Mouse (Mus musculus): Measurements from ENCODE around the gene Tfam.

Gene Tfam

DNA sequence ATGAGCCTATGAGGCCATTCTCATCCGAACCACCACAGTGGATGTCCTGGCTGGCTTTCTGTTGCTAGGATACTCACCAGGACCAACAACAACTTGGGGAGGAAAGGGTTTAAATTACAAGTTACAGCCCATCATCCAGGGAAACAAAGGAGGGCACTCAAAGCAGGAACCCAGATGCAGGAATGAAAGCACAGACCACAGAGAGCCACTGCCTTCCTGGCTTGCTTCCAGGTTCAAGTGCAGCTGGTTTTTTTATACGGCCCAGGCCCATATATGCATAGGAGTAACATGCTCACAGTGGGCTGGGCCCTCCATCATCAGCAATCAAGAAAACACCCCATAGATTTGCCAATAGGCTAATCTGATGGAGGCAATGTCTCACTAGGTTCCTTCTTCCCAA, 15.4 kb downstream of the Tfam start:
- DNase-seq, result no peak

DNA sequence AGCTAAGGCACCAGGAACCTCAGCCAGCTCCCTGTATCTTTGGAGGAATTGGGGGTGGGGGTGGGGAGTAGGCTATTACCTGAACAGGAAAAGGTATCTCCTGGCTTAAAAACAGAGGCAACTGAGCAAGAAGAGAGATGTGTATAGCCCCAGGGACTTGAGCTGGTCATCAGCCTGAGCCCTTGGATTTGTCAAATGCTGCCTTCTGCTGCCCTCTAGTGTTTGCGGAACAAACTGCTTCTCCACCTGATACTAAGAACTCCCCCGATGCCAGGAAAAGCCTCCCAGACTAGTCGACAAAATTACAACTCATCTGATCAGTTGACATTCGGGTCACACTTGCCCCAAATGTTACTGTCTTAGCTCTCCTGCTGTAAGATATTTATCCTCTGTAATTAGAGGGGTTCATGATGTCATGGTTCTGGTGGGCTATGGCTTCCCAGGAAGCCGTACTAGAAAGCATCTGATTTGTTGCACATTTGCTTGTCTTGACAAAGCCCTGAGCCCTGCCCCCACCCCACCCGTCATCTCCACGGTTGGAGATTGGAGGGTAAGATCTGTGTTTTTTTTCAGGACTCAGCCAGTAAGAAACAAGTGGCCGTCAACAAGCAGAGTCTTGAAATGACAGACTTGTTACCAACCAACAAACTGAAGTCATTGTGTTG, 19.7 kb downstream of the Tfam start:
- peak; percentile 80 to 83 for DNase-seq

DNA sequence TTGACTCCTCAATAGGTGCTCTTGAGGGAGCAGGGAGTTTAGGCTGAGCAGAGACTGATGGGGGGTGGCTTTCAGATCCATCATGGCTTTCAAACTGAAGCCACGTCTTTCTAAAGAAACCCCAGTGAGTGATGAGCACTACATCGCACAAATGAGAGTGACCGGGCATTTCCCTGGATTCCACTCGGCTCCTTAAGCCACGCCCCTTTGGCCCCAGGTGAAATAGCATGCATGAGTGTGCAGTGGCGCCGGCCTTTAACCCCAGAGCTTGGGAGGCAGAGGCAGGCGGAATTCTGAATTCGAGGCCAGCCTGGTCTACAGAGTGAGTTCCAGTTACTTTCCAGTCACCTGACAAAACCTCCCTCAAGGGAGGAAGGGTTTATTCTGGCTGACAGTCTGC, 22.1 kb downstream of the Tfam start:
- no peak for DNase-seq

DNA sequence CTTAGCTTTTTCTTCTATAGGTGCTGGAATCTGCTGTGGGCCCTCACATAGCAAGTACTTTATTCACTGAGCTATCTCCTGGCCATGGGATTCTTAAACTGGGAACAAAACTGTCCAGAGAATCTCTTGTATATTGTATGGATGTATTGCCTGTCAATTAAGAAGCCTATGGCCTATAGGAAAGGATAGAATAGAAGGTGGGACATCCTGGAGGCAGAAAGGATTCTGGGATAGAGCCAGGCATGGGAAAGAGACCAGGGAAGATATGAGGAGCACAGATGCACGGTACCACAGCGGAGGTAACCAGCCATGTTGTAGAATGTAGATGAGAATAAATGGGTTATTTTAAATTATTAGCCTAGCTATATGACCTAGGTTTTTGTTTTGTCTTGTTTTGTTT, 36.6 kb downstream of the Tfam start:
- no peak for DNase-seq

DNA sequence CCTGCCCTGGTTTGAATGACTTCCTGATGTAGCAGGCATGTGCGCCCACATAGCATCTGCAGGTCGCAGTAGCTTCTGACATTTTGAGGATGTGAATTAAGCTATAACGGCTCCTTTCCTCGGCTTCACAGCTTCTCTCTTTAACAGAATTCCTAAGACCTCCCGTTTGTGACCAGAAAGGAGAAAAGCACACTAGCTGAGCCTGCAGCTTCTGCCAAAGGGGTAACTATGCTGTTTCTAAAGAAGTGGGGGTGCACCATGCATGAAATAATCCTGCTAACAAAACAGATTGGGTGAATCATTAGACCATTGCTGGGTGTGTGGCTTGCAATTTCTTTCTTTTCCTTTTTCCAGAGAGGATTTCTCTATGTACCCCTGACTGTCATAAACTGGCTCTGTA, 37.1 kb downstream of the Tfam start:
- no peak for DNase-seq

DNA sequence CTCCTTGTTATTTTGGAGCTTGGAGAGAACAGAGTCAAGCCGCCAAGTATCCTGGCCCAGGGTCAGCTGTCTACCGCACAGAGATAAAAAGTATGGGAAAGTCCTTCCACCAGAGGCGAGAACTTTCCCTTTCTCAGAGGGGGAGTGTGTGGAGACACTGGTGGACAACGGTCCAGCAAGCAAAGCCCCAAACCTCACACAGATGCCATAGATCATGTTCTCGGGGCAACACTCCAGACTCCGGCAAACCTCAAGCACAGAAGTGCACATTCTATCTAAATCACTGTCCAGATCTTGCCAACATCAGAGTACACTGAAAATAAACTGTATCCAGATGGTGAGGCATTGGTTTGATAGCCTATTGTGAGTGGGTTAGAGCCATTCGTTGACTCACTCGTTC, 39.4 kb downstream of the Tfam start:
- DNase-seq, result no peak

DNA sequence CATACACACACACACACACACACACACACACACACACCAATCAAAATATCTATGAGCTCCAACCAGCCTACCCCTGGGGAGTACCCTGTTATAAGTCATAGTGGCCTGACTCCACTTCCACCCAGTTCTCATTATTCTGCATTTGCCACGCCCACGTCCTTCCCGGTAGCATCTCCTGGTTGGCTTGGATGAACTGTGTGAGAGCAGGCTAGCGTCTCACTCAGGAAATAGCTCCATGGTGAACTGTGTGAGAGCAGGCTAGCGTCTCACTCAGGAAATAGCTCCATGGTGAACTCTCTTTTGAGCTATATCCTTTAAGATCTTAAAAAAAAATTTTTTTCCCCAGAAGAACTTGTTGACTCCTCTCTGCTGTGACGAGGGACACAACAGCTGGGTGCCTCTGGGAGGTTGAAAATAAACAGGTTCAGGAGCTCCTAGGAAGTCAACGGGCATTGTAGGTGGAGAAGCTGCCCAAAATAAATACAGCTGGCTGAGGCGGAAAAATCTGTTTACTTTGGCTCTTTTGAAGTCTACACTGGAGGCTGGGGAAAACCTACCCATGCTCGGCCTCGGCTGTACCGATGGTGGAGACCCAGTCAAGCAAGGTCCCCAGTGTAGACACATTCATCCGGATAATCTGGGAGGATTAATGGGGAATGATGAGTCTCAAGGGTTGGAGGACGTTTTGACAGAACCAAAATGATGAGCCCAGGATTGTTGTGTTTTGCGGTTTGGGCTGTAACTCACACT, 40.9 kb downstream of the Tfam start:
- DNase-seq, result no peak

DNA sequence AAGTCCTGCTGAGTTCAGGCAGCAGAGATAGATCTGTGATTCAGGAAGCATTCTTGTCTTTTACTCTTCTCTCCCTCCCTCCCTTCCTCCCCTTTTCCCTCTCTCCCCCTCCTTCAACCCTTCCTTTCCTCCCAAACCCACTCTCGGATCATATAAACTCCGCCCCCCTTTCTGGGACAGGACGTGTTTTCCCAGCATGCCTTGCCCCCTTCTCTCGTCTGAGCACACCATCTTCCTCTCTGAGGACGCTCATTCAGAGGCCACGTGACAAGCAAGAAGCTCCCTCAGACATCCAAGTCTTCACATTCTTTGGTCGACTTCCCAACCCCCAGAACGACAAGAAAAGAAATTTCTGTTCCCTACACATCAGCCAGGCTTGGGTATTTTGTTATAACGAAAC, 42.6 kb downstream of the Tfam start:
- no peak for DNase-seq

DNA sequence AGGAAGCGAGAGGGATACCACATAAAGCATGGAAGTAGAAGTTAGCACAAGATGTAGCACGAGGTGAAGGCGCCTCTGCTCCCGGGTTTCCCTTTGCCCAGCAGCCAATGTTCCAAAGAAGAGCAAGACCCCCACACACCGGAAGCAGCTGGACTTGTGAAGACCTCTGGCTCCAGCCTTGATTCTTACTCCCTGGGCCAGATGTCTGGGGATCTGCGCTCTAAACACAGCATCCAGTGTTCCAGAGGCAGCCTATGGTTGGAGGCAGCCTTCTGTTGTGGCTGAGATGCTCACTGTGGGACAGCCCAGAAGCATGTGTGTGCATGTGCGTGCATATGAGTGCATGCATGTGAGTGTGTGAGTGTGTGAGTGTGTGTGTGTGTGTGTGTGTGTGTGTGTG, 43.4 kb downstream of the Tfam start:
- DNase-seq, result no peak

DNA sequence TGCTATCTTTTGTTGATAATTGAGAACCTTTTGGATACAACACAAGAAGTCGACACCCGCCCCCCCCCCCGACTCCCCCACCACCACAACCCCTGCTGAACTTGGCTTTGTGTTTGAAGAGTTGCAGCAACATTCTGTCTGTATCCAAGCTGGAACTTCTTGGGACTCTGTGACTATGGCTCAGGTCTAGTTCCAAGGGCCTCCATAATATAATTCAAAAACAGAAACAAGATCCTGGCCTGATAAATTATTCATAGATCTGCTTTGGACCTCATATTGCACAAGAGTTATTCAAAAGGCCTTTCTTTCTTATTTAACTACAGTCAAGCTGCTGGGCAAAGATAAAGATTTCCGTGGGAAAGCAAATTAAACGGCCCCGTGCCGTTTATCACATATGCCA, 44.8 kb downstream of the Tfam start:
- DNase-seq, result no peak

DNA sequence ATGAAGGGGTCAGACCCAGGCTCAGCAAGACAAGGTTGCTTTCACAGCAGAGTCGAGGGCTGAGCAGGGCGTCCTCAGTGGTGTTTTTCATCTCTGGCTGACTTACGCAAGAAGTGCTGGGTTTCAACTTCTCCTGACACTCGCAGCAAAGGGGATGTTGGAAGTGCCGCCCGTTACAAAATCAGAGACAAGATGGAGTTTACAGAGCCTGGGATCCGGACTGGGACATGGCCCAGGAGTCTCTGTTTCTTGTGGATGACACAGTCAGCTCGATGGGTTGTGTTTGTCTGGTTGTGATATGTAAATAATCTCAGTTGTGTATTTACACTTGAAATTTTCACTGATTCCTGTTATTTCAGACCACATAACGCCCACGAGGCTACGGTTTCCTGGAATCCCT, 45.2 kb downstream of the Tfam start:
- no peak for DNase-seq

DNA sequence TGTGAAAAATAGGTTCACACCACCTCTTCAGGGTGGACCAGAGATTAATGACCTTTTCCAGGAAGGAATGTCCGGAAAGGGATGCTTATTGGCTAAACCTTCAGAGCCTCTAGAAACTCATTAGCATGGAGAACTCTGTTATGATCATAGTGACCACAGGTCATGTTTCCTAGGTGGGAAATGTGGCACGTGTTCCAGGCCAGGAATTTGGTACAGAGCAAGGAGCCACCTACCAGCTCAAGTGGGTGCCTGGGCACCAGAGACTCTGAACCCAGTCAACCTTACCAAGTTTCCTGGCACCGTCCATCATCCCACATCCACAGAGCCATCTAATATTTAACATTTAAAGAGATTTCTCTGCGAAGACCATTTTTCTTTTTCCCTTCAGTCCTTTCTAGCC, 49.4 kb downstream of the Tfam start:
- DNase-seq, result no peak

DNA sequence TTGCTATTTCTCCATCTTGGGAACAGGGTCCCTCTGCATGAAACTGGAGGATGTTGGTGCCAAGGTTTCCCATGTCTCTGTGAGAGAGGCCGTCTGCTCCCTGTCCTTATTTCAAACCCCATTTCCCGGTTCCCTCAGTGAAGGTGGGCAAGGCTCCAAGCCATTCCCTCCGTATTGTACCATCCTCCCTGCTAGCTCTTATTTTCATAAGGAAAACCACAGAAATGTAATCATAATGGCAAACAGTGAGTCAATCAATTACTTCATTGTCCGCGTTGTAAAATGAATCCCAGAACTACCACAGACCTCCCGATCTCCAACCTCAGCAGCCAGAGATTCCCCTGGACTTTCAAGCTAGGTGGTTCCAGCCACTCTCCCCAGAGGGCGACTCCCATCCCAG, 53.0 kb downstream of the Tfam start:
- no peak for DNase-seq

DNA sequence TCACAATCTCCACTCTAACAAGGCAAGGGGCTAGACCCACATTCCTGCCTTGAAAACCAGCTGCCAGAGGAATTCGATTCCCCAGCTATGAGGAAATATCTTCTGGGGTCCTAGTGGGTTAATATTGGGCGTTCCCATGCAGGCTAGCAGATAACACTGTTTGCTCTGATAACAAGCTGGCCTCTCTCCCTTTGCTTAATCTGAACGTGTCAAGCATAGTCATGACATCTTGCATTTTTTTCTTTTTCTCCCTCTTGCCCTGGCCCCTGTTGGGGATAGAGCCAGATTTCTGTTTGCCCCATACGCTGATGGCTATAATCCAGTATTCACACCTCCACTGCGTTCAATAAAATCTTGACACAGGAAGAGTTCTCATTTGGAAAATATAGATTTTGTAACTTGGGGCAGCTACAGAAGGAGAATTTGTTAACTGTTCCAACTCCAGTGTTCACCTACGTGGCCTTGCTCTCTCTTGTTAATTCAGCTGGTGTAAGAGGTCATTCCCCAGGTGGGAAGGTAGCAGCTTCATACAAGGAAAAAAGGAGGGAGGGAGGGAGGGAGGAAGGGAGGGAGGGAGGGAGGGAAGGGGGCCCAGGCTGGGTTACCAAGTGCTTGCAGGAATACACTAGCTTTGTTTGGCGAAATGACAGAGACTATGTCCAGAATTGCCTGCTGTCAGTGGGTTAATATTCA, 54.6 kb downstream of the Tfam start:
- DNase-seq, result no peak

DNA sequence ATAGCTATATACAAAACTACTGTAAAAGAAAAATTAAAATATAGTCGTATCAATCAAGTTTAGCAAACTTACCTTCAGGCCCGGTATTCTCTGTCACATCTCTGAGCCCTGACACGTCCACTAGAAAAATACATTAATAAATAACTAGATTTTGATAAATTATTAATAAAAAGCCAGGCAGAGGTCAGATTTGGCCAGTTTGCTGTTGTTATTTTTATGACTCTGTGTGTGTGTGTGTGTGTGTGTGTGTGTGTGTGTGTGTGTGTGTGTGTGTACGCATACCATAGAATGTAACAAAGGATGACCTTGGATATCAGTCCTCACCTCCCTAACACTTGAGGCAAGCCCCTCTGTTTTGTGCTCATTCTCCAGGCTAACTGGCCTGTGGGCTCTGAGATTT, 56.1 kb downstream of the Tfam start:
- DNase-seq, result no peak

DNA sequence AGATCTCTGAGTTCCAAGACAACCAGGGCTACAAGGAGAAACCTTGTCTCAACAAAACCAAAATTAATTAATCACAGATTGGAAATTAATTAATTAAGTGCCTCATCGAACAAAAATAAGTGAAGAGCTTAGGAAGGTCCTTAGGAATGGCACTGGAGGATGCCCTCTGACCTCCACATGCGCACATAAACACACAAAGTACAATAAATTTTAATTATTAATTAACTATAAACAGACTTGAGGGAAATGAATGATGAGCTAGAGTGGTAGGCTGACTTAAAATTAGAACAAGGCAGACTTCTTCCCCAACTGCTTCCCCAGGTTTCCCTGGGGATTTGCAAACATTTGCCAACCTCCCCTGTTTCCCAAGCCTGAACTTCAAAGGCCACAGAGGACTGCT, 57.0 kb downstream of the Tfam start:
- no peak for DNase-seq

DNA sequence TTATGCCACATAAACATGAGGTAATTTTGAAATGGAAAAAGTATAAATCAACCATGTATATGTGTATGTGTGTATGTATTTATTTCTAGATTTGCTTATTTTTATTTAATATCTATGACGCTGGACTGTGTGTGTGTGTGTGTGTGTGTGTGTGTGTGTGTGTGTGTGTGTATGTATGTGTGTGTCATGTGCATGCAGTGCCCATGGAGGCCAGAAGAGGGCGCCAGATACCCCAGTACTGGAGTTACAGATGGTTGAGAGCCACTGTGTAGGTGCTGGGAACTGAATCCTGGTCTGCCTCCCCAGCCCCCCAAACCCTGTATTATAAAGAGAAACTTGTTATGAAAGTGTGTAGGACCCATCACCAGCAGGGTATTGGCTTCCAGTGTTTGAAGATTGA, 58.0 kb downstream of the Tfam start:
- no peak for DNase-seq

DNA sequence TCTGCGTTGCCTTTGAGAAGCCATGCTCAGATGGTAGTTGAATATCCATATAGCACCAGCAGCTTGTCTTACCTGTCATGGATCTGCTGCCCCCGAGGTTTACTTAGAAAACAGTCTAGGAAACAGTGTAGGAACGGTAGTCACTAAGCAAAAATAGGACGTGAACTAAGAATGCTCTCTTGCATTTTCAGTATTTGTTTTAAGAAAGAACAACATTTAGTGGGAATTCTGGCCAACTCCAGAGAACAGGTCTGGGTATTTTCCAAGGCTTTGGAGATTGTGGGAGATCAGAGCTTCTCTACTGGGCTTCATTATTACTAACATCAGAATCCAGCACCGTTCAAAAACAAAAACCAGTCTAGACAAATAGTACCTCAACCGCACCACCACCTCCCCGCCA, 60.9 kb downstream of the Tfam start:
- DNase-seq, result no peak

DNA sequence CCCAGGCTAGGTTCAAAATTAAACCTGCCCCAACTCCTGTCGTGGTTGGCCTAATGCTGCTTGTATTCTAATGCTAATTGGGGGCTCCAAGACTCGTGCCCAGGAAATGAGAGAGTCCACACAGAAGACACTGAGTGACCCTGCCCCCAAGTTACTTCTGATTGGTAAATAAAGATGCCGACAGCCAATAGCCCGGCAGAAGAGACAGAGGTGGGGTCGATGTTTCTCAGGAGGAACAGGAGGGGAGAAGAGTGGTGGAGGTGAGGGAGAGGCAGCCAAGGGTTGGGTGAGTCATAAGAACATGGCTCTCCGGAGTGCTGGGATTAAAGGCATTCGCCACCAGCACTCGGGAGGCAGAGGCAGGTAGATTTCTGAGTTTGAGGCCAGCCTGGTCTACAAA, 61.7 kb downstream of the Tfam start:
- no peak for DNase-seq

All from cerebellum, adult 18-20 months (tissue).